Mouse (Mus musculus) stomach, embryonic 14.5 days (tissue): Measurements from ENCODE around the gene Map4k4. TPM values are rescaled to one million over a fixed set of nuclear protein-coding genes. Genes with fewer than 3 reads are reported as not detected.

Experiments used
- ATAC-seq: fragments of 200-750 bp; cut with Nextera tagmentation; 2 replicates; pipeline ENCODE4 v1.8.0; 2017; ENCODE audit warnings: low read depth, moderate TSS enrichment; ENCODE audit not compliant: insufficient number of reproducible peaks, insufficient read depth, low FRiP score
- H3K27ac ChIP-seq: fragments of 300-500 bp; sonication (generic); 2 replicates; pipeline ENCODE4 v1.5.1; 2014; ENCODE audit warnings: mild to moderate bottlenecking, low read length, moderate library complexity, mixed read lengths
- H3K27me3 ChIP-seq: fragments of 300-500 bp; sonication (generic); 2 replicates; pipeline ENCODE4 v1.6.1; 2014; ENCODE audit warnings: low read length, control low read depth, mixed read lengths; ENCODE audit not compliant: control insufficient read depth, insufficient read depth
- H3K36me3 ChIP-seq: fragments of 300-500 bp; sonication (generic); 2 replicates; pipeline ENCODE4 v1.6.1; 2014; ENCODE audit warnings: mild to moderate bottlenecking, control low read depth, low read length, moderate library complexity, mixed read lengths; ENCODE audit not compliant: control insufficient read depth, insufficient read depth
- H3K4me1 ChIP-seq: fragments of 300-500 bp; sonication (generic); 2 replicates; pipeline ENCODE4 v1.6.1; 2014; ENCODE audit warnings: low read length, control low read depth, mixed read lengths; ENCODE audit not compliant: control insufficient read depth, insufficient read depth
- H3K4me2 ChIP-seq: fragments of 300-500 bp; sonication (generic); replicated peaks from 2 replicates; pipeline ENCODE4 v1.6.1; 2014; ENCODE audit warnings: low read depth, low read length, control low read depth
- H3K4me3 ChIP-seq: fragments of 300-500 bp; sonication (generic); 2 replicates; pipeline ENCODE4 v1.5.1; 2014; ENCODE audit warnings: low read depth, low read length, control low read depth
- H3K9ac ChIP-seq: fragments of 300-500 bp; sonication (generic); replicated peaks from 2 replicates; pipeline ENCODE4 v1.6.1; 2014; ENCODE audit warnings: low read depth, mild to moderate bottlenecking, control low read depth, low read length, moderate library complexity, mixed read lengths
- H3K9me3 ChIP-seq: fragments of 300-500 bp; sonication (generic); 2 replicates; pipeline ENCODE4 v1.6.1; 2016; ENCODE audit warnings: low read depth, low read length, control low read depth; ENCODE audit not compliant: control insufficient read depth
- WGBS: fragments of 180-500 bp; shearing (Covaris S2); extraction: QIAGEN DNeasy Blood & Tissue Kit; methylation state at CpG from one replicate; pipeline ENCODE4 v1.1.7; 2014; 5-methylcytosine and 5-hydroxymethylcytosine counted together
- polyA plus RNA-seq: library from polyadenylated mRNA; unstranded; fragments of >200 nt; fragmentation: Nextera tagmentation; extraction: Ambion mirVana; gene quantifications from 2 replicates; pipeline ENCODE4 v1.2.1, GENCODE M21; 2014

Gene Map4k4
- polyA plus RNA-seq, 1 experiment from 2014 or later: 42.6 TPM

GRCm38 (mm10) chr1:39893153-39893880 is 7.4 kb upstream of the Map4k4 start:
- Histone ChIP-seq H3K36me3 (no peaks in the 10 kb centered on the region), H3K4me3 (no peak overlapping the region), H3K27ac (no peak overlapping the region), H3K9me3 (no peaks in the 10 kb centered on the region), H3K4me1 (no peaks in the 10 kb centered on the region), H3K4me2 (no peak overlapping the region), H3K9ac (no peak overlapping the region), H3K27me3 (no peaks in the 10 kb centered on the region)
- no peak for ATAC-seq
- WGBS: 94% methylated on average over 11 of the region's 11 CpGs

DNA sequence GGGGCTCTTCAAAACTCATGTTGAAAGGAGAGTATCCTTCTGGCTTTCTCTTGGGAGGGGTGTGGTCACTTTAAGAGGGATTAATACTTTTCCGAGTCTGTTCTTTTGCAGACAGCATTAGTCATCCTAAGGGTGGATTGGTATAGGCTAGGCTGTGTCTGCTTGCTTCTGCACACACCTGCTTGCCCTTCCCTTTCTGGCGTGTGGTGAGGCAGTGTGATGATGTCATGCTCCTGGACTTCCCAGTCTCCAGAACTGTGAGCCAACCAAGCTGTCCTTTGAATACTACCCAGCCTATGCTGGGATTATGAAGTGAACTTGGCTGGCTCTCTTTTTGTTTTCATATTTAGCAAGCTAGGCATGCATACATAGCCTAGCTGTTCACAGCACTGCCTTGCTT is 5.6 kb upstream of the Map4k4 start:
- 23% methylated on average over 2 of the region's 2 CpGs for WGBS
- Histone ChIP-seq H3K9ac (no peak overlapping the region), H3K27ac (no peak overlapping the region), H3K4me2 (no peak overlapping the region), H3K27me3 (no peaks in the 10 kb centered on the region), H3K4me1 (peaks cover 4% of the 10 kb centered on the region; the same call in 1 of the 2 replicates), H3K4me3 (no peak overlapping the region), H3K36me3 (no peaks in the 10 kb centered on the region), H3K9me3 (no peaks in the 10 kb centered on the region)
- ATAC-seq: peak; percentile 72; the same call in 1 of the 2 replicates

- 14% methylated on average over 2 of the region's 2 CpGs for WGBS
- no peaks in the 10 kb centered on the region for H3K36me3 ChIP-seq
Observed at GRCm38 (mm10) chr1:39895506-39895905, 5.2 kb upstream of the Map4k4 start.

DNA sequence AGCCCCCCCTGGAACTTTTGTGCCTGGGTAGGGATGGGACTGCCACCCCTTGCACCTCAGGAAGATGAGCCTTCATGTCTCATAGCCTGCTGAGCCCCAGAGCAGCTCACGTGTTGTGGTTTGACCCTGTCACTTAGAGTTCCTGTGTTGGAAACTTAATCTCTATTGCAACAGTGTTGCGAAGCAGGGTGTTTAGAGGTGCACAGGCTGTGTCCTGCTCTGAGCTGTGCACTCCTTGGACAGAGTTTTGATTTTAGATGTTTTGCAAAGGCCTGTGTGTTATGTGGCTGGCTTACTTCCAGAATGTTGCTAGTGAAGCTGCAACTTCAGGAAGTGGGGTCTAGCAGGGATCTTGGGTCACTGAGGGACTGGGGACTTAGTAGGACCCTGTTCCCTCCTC is 4.1 kb upstream of the Map4k4 start:
- Histone ChIP-seq H3K36me3 (no peaks in the 10 kb centered on the region), H3K9ac (no peak overlapping the region), H3K9me3 (no peaks in the 10 kb centered on the region), H3K4me1 (peaks cover 4% of the 10 kb centered on the region; the same call in 1 of the 2 replicates), H3K4me3 (no peak overlapping the region), H3K27me3 (no peaks in the 10 kb centered on the region), H3K4me2 (no peak overlapping the region), H3K27ac (no peak overlapping the region)
- 62% methylated on average over 2 of the region's 2 CpGs for WGBS
- no peak for ATAC-seq

More at GRCm38 (mm10) chr1:39895506-39895905, 5.2 kb upstream of the Map4k4 start:
- H3K27ac ChIP-seq: no peak overlapping the region
- H3K27me3 ChIP-seq: no peaks in the 10 kb centered on the region
- H3K4me1 ChIP-seq: peaks cover 4% of the 10 kb centered on the region; the same call in 1 of the 2 replicates
- no peak overlapping the region for H3K9ac ChIP-seq
- no peak for ATAC-seq
- H3K4me3 ChIP-seq: no peak overlapping the region
- no peaks in the 10 kb centered on the region for H3K9me3 ChIP-seq
- H3K4me2 ChIP-seq: no peak overlapping the region

- Histone ChIP-seq H3K27ac (no peak overlapping the region), H3K9ac (no peak overlapping the region), H3K4me3 (no peak overlapping the region), H3K4me1 (peaks cover 13% of the 10 kb centered on the region), H3K9me3 (no peaks in the 10 kb centered on the region), H3K36me3 (no peaks in the 10 kb centered on the region; the same call in 1 of the 2 replicates), H3K27me3 (no peaks in the 10 kb centered on the region), H3K4me2 (no peak overlapping the region)
- ATAC-seq: no peak
- WGBS: 55% methylated on average over 4 of the region's 4 CpGs
Observed at GRCm38 (mm10) chr1:39898686-39899085, 2.0 kb upstream of the Map4k4 start.

DNA sequence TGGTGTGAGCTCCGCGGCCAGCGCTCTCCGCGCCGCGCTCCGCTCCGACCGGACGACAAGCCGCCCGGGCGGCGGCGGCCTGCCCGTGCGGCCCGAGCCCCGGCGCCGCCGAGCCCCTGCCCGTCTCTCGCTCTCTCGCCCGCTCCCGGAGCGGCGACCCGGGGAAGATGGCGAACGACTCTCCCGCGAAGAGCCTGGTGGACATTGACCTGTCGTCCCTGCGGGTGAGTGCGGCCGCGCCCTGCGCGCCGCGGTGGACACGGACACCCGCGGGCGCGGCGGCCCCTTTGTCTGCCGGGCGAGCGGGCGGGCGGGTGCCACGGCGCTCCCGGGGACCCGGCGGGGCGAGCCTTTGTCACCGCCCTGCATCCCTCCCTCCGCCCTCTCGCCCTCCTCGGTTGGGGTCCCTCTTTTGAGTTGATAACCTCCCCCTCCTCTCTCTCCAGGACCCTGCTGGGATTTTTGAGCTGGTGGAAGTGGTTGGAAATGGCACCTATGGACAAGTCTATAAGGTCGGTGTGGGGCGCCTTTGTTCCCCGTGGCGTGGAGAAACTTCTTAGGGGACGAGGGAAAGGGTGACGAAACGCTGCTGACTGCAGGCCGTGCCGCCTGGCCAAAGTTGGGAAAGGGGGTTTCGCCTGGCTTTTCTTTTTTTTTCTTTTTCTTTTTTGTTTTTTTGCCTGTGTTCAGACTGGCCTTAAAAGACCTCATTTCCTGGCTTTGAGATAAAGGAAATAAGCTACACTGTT is 524 bp downstream of the Map4k4 start:
- Histone ChIP-seq H3K4me1 (peaks cover 31% of the 10 kb centered on the region), H3K36me3 (peaks cover 3% of the 10 kb centered on the region; the same call in 1 of the 2 replicates), H3K4me3 (peak overlapping the region; percentile 96), H3K9ac (peak overlapping the region; percentile 100), H3K27me3 (no peaks in the 10 kb centered on the region), H3K4me2 (peak overlapping the region; percentile 86), H3K27ac (peak overlapping the region; percentile 98), H3K9me3 (no peaks in the 10 kb centered on the region)
- WGBS: under 1% methylated on average over 53 of the region's 75 CpGs
- peak; percentile 57; the same call in 1 of the 2 replicates for ATAC-seq

DNA sequence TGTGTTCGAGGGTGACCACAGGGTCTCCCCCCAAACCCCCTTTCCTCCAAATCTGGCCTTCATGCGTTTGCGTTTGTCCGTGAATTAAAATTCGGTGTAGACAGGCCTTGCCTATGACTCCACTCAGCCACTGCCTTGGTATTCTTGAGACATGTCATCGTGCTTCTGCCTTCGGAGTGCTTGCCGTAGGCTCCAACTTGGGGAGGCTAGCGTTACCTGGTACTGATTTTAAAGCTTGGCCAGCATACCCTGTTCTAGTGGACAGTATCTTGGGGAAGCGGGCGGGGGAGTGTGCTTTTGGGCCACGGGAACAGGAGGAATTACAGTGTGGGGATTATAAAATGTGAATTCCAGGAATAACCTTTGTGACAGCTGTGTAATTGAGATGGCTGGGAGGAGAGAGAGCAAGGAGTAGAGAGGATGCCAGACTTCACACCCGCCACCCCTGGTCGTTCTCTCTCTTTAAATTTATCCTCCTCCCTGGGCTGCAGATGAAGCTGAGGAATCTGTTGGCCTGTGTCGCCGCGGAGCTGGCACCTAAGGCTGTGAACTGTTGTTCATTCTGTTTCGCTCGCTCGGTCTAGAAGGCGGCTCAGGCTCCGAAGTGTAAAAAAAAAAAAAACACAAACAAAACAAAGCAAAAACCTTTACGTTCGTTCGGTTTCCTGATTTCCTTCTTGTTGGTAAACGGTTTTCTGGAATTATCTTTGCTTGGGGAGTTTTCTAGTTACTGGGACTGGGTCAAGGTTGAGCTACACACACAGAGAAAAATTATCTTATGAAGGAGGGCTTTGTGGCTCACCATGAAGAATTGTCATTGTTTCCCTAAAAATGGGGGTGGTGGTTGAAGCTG is 1.4 kb downstream of the Map4k4 start:
- Histone ChIP-seq H3K9me3 (no peaks in the 10 kb centered on the region), H3K36me3 (peaks cover 3% of the 10 kb centered on the region; the same call in 1 of the 2 replicates), H3K27me3 (no peaks in the 10 kb centered on the region), H3K4me1 (peaks cover 36% of the 10 kb centered on the region), H3K9ac (peak overlapping the region; percentile 100), H3K27ac (peak overlapping the region; percentile 98), H3K4me3 (peak overlapping the region; percentile 96), H3K4me2 (peak overlapping the region; percentile 86)
- ATAC-seq: no peak
- 2% methylated on average over 26 of the region's 26 CpGs for WGBS

- ATAC-seq: no peak
- Histone ChIP-seq H3K36me3 (peaks cover 3% of the 10 kb centered on the region; the same call in 1 of the 2 replicates), H3K27ac (peak overlapping the region; percentile 98)
Observed at GRCm38 (mm10) chr1:39902704-39903151, 2.0 kb downstream of the Map4k4 start.

More at GRCm38 (mm10) chr1:39902704-39903151, 2.0 kb downstream of the Map4k4 start:
- Histone ChIP-seq H3K9ac (peak overlapping the region; percentile 100), H3K9me3 (no peaks in the 10 kb centered on the region), H3K4me2 (peak overlapping the region; percentile 86), H3K4me3 (peak overlapping the region; percentile 96), H3K4me1 (peaks cover 37% of the 10 kb centered on the region), H3K27me3 (no peaks in the 10 kb centered on the region)
- WGBS: under 1% methylated on average over 3 of the region's 3 CpGs
